Mouse (Mus musculus): ENCODE data around the gene Rragb.
"Not testable (repeated sequence)": the region's sequence is repeated elsewhere in the genome, so short reads cannot be mapped to it uniquely, and the experiment has no call there.

Gene Rragb

GRCm38 (mm10) chrX:153139734-153140515, at the start of gene Rragb:
Rragb (plus strand) TSS chrX:153139981.
- DNase-seq (ENCODE audit: inconsistent ontology term): peak; percentile 90

DNA sequence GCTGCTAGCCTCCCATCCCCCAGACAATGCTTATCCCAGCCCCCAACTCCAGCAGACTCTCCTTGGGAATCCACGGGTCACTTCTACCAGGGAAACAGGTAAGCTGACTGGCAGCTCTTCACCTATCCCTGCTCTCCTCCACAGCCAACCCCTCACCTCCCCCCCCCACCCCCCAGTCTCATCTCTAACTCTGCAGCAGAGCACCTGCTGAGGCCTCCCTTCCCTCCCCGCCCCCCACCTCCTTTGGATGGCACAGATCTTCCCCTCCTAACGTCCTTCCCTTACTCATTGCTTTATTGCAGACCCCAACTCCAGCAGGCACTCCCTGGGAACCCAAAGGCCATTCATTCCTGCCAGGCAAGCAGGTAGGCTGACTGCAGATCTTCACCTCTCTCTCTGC, 21.3 kb upstream of the Rragb start, which contains the start of gene Foxr2:
TSS of gene Foxr2 (plus strand) at position 301 of the 400 bp plus-strand sequence.
- no peak for DNase-seq (ENCODE audit: inconsistent ontology term)

DNA sequence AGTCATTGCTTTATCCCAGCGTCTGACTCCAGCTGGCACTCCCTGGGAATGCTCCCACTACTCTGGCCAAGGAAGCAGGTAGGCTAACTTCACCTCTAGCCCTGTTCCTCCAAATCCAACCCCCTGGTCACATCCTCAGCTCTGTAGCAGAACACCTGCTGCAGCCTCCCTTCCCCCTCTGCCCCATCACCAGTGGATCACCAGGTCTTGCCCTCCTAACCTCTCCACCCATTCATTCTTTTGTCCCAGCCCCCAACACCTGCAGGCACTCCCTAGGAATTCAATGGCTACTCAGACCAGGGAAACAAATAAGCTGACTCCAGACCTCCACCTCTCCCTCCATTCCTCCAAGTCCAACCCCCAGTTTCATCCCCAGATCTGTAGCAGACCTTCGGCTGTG, 20.8 kb upstream of the Rragb start:
- no peak for DNase-seq (ENCODE audit: inconsistent ontology term)

DNA sequence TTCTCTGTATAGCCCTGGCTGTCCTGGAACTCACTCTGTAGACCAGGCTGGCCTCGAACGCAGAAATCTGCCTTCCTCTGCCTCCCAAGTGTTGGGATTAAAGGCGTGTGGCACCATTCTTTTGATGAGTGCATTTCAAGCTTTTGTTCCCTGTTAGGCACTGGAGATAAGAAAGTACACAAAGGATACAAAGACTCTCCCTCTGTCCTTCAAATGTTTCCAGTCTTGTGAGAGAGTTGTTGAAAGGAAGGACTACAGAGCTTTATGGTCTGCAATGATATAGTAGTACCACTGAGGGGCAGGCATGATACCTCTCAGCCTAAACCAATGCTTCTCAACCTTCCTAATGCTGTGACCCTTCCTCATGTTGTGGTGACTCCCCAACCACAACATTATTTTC, 2.9 kb downstream of the Rragb start:
- DNase-seq (ENCODE audit: inconsistent ontology term): no peak

DNA sequence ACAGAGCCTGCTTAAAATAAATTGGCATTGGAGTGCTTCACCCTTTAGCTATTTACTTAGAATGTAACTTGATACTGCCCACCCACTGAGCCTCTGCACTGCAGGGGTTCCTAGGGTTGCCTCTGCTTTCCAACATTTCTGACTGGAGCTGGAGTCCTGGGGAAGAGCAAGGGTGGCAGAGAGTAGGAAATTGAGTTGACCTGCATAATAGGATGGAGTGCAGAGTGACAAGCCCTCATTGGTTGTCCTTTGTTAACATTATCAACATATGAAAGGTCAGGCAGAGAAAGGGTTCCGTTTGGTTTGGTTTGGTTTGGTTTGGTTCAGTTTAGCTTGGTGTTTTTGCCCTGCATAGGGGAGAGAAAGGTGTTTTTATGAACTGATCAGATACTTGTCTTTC, 12.0 kb downstream of the Rragb start:
- DNase-seq (ENCODE audit: inconsistent ontology term): no peak

DNA sequence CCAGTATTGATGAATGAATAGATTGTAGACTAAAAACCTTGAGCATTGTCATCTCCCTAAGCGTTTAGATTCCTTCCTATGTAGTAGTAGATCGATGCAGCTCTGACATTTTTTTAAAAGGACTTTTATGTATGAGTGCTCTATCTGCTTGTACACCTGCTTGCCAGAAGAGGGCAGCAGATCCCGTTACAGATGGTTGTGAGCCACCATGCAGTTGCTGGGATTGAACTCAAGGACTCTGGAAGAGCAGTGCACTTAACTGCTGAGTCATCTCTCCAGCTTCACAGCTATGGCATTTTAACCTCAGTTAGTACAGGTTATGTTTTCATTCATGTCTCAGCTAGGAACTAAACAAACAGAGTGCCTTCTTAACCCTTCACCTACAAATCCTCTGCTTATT, 15.5 kb downstream of the Rragb start:
- peak; percentile 1 for DNase-seq (ENCODE audit: inconsistent ontology term)

- DNase-seq (ENCODE audit: inconsistent ontology term): no peak
These were observed 35.0 kb downstream of the Rragb start for GRCm38 (mm10) chrX:153174786-153175185.

DNA sequence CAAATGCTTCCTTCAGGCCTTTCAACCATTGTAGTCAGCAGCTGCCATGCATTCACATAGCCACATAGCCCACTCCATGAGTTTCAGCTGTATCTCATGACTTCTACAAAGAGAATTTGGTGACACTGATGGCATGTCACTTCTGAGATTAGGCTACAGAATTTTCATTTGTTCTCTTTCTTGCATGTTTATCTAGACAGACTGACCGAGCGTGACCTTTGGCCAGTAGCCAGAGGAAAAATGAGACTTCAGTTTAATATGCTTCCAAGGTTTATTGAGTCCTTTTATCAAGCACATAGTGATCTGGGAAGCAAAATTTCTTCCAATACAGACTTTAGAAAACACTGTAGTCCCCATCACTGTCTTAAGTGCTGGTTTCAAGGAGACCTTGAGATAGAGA, 42.4 kb downstream of the Rragb start:
- no peak for DNase-seq (ENCODE audit: inconsistent ontology term)

- DNase-seq (ENCODE audit: inconsistent ontology term): not testable (repeated sequence)
These were observed 59.4 kb downstream of the Rragb start for GRCm38 (mm10) chrX:153199185-153199584.

DNA sequence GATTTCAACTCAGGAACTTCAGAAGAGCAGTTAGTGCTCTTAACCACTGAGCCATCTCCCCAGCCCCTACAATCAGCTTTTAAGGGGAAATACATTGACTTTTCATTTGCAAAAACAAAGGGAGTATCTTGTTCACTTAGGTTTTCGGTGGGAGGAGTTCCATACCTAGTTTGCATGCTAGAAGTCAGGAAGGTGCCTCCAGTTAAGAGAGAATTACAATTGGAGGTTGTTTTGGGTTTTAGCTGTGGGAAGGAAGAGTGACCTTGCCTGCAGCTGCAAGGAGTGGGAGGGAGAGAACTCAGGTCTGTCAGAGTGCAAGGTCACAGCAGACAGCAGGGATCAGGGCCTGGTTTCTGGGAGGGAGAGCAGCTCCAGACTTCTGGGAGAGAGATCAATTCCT, 71.3 kb downstream of the Rragb start:
- DNase-seq (ENCODE audit: inconsistent ontology term): no peak
